Mouse (Mus musculus) stomach, postnatal 0 days (tissue): ENCODE results near the gene Smarcd3.

Experiments
- CTCF ChIP-seq: IDR thresholded peaks from 2 replicates; pipeline ENCODE4 v1.5.1; 2016; ENCODE audit warnings: antibody characterized with exemption, low read depth, mild to moderate bottlenecking, moderate library complexity
- EP300 ChIP-seq: optimal IDR thresholded peaks from 2 replicates; pipeline ENCODE3; 2016; ENCODE audit warnings: antibody characterized with exemption

GRCm38 (mm10) chr5:24638131-24638530, 13.9 kb upstream of the Smarcd3 start:
- no peak for TF ChIP-seq EP300
- TF ChIP-seq CTCF = no peak
